Mouse (Mus musculus) kidney, postnatal 0 days (tissue): ENCODE measurements around the gene Defa37. TPM values are rescaled to one million over a fixed set of nuclear protein-coding genes. Genes with fewer than 3 reads are reported as not detected.
"Not testable (repeated sequence)": the region's sequence is repeated elsewhere in the genome, so short reads cannot be mapped to it uniquely, and the experiment has no call there.

Source experiments
- ATAC-seq: fragments of 200-750 bp; cut with Nextera tagmentation; replicated peaks from 2 replicates; pipeline ENCODE4 v1.8.0; 2017; ENCODE audit warnings: low read depth, moderate number of reproducible peaks, moderate TSS enrichment, moderate library complexity; ENCODE audit not compliant: low FRiP score
- DNase-seq: peaks from one replicate; pipeline ENCODE4 v3.0.0-alpha.2; 2016; ENCODE audit warnings: low spot score
- H3K27ac ChIP-seq: fragments of 300-500 bp; sonication (generic); 2 replicates; pipeline ENCODE4 v1.5.1; 2014; ENCODE audit warnings: mild to moderate bottlenecking
- H3K27me3 ChIP-seq: fragments of 300-500 bp; sonication (generic); 2 replicates; pipeline ENCODE4 v1.6.1; 2014; ENCODE audit warnings: low read length, mixed read lengths; ENCODE audit not compliant: insufficient read depth
- H3K36me3 ChIP-seq: fragments of 300-500 bp; sonication (generic); 2 replicates; pipeline ENCODE4 v1.6.1; 2014; ENCODE audit warnings: low read length, mixed read lengths; ENCODE audit not compliant: insufficient read depth
- H3K4me1 ChIP-seq: fragments of 300-500 bp; sonication (generic); replicated peaks from 2 replicates; pipeline ENCODE4 v1.6.1; 2014; ENCODE audit warnings: antibody characterized with exemption, low read length, mixed read lengths; ENCODE audit not compliant: insufficient read depth
- H3K4me2 ChIP-seq: fragments of 300-500 bp; sonication (generic); 2 replicates; pipeline ENCODE4 v1.6.1; 2014; ENCODE audit warnings: mild to moderate bottlenecking, low read length, moderate library complexity, mixed read lengths
- H3K4me3 ChIP-seq: fragments of 300-500 bp; sonication (generic); replicated peaks from 2 replicates; pipeline ENCODE4 v1.5.1; 2014; ENCODE audit warnings: low read depth, low read length
- H3K9ac ChIP-seq: fragments of 300-500 bp; sonication (generic); 2 replicates; pipeline ENCODE4 v1.6.1; 2014; ENCODE audit warnings: low read depth, low read length
- H3K9me3 ChIP-seq: fragments of 300-500 bp; sonication (generic); replicated peaks from 2 replicates; pipeline ENCODE4 v1.6.1; 2016; ENCODE audit warnings: low read length, inconsistent platforms, mixed read lengths
- WGBS: fragments of 180-500 bp; shearing (Covaris S2); extraction: QIAGEN DNeasy Blood & Tissue Kit; methylation state at CpG from one replicate; pipeline ENCODE4 v1.1.7; 2014; 5-methylcytosine and 5-hydroxymethylcytosine counted together
- polyA plus RNA-seq: library from polyadenylated mRNA; unstranded; fragments of >200 nt; fragmentation: Nextera tagmentation; extraction: Ambion mirVana; gene quantifications from 2 replicates; pipeline ENCODE4 v1.2.1, GENCODE M21; 2015

The Defa37 gene
- polyA plus RNA-seq: not detected in 2 replicates

DNA sequence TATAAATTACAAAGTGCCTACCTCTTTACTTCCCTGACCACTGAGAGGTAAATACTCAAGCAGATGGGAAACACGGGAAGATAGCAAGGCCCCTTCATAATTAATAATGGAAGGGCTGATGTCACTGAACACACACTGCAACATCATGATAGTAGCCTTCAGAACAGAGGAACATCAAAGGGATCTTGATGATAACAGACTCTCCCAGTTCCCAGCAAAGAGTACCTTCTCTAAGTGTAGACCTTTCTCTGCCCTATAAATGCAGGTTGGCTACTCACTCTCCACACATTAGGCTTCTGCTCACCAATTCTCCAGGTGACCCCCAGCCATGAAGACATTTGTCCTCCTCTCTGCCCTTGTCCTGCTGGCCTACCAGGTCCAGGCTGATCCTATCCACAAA, at the start of gene Defa37:
TSS of gene Defa37 (plus strand) at position 301 of the 400 bp plus-strand sequence.
- not testable (repeated sequence) for H3K4me2 ChIP-seq, DNase-seq, H3K36me3 ChIP-seq, H3K27me3 ChIP-seq, ATAC-seq, H3K27ac ChIP-seq, H3K4me1 ChIP-seq, H3K4me3 ChIP-seq, H3K9ac ChIP-seq, H3K9me3 ChIP-seq
- no CpG with 5 or more reads among the region's 1 CpGs for WGBS

GRCm38 (mm10) chr8:21528732-21529131, 36.5 kb upstream of the Defa37 start, which contains the start of gene Defa32:
TSS of gene Defa32 (plus strand) at chr8:21529032.
- not testable (repeated sequence) for ATAC-seq
- no CpG with 5 or more reads among the region's 2 CpGs for whole genome bisulfite sequencing

GRCm38 (mm10) chr8:21582706-21583105, 17.5 kb downstream of the Defa37 start, which contains the start of gene Defa28:
TSS of gene Defa28 (plus strand) at chr8:21583006.
- not testable (repeated sequence) for H3K4me3 ChIP-seq, H3K4me1 ChIP-seq, H3K27ac ChIP-seq, H3K36me3 ChIP-seq, H3K4me2 ChIP-seq, H3K9me3 ChIP-seq, ATAC-seq, H3K9ac ChIP-seq, DNase-seq, H3K27me3 ChIP-seq
- no CpG with 5 or more reads among the region's 1 CpGs for WGBS

More at GRCm38 (mm10) chr8:21528732-21529131, 36.5 kb upstream of the Defa37 start, which contains the start of gene Defa32:
- H3K4me1 ChIP-seq, H3K9ac ChIP-seq, H3K27ac ChIP-seq, H3K36me3 ChIP-seq, DNase-seq, H3K4me2 ChIP-seq, H3K9me3 ChIP-seq, H3K4me3 ChIP-seq, H3K27me3 ChIP-seq: not testable (repeated sequence)

DNA sequence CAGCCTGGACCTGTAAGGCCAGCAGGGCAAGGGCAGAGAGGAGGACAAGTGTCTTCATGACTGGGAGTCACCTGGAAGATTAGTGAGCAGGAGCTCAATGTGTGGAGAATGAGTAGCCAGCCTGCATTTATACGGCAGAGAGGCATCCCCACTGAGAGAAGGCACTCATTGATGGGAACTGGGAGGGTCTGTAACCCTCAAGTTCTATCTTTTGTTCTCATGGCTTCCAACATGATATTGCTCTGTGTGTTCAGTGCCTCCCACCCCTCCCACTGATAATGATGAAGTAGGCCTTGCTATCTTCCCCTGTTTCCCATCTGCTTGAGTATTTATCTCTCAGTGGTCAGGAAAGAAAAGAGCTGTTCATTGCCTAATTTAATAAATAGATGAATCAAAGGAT, 29.2 kb downstream of the Defa37 start, which contains the start of gene Gm7861:
TSS of gene Gm7861 (minus strand) at position 101 of the 400 bp plus-strand sequence.
- H3K27ac ChIP-seq, H3K27me3 ChIP-seq, H3K36me3 ChIP-seq, H3K9me3 ChIP-seq, H3K4me3 ChIP-seq, H3K4me1 ChIP-seq, H3K4me2 ChIP-seq, DNase-seq, ATAC-seq, H3K9ac ChIP-seq: not testable (repeated sequence)
- no CpG with 5 or more reads among the region's 1 CpGs for WGBS

Other genes with a start within 250 kb of the Defa37 start
- gene Defa27, start 249.8 kb upstream of the Defa37 start, polyA plus RNA-seq: not detected in 2 replicates
- gene Defa29, start 238.4 kb upstream of the Defa37 start, polyA plus RNA-seq: not detected in 2 replicates
- not detected in 2 replicates for gene Defa2, start 186.9 kb upstream of the Defa37 start, polyA plus RNA-seq
- not detected in 2 replicates for gene Defa33, start 173.6 kb upstream of the Defa37 start, polyA plus RNA-seq
- not detected in 2 replicates for gene Defa36, start 138.0 kb upstream of the Defa37 start, polyA plus RNA-seq
- gene Gm7849, start 108.8 kb upstream of the Defa37 start, polyA plus RNA-seq: not detected in 2 replicates
- not detected in 2 replicates for gene Defa20, start 56.1 kb upstream of the Defa37 start, polyA plus RNA-seq
- gene Defa32, start 36.4 kb upstream of the Defa37 start, polyA plus RNA-seq: not detected in 2 replicates
- gene Defa28, start 17.6 kb downstream of the Defa37 start, polyA plus RNA-seq: not detected in 2 replicates
- gene Gm7861, start 29.1 kb downstream of the Defa37 start, polyA plus RNA-seq: not detected in 2 replicates
- gene Defa26, start 52.8 kb downstream of the Defa37 start, polyA plus RNA-seq: not detected in 2 replicates
- not detected in 2 replicates for gene Defa17, start 90.4 kb downstream of the Defa37 start, polyA plus RNA-seq
- not detected in 2 replicates for gene Defa34, start 100.4 kb downstream of the Defa37 start, polyA plus RNA-seq
- not detected in 2 replicates for gene AY761184, start 138.3 kb downstream of the Defa37 start, polyA plus RNA-seq
- not detected in 2 replicates for gene Defa24, start 169.1 kb downstream of the Defa37 start, polyA plus RNA-seq